Mouse (Mus musculus) erythroblast, embryonic 14.5 days (primary cell): ENCODE data around the gene Abl2.

Experiments
- GATA1 ChIP-seq: IDR thresholded peaks from 2 replicates; pipeline ENCODE4 v1.6.1; 2012; ENCODE audit warnings: low read length, inconsistent platforms, mixed read lengths
- TAL1 ChIP-seq: IDR thresholded peaks from 3 replicates; pipeline ENCODE4 v1.6.1; 2012; ENCODE audit warnings: low read length, inconsistent platforms, mixed read lengths

DNA sequence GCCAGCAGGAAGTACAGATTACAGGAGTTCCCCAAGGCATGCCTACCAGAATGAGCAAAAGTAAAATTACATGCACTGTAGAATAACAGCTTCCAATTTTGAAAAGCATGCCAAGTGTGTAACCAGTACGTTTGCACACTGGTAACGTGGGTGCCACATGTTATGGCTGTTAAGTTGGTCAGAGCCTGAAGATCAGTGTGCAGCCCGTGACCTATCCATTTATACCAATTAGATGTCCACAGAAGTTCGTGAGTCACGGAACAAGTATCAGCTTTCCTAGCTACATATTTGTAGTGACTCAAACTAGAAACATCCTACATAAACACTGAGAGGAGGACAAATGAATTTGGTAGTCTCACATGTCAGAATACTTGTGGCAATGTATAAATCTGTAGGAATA, 80.9 kb downstream of the Abl2 start:
- TF ChIP-seq TAL1 (no peak), GATA1 (no peak)
